Mouse (Mus musculus) mouse embryonic stem cell (cell line): Measurements from ENCODE around the gene C030005K15Rik.

Experiments
- in situ Hi-C, 2 experiments: fragments of 300-500 bp; cut with MboI; formaldehyde crosslinking; loops; 1 replicate in 1 of 2; 3 replicates in 1 of 2; pipeline ENCODE4 v1.14.3; 2019 to 2020; ENCODE audit warnings: low sequenced_read_pairs in 2 of 2, low pct_unique_long_range_greater_than_20kb in 1 of 2, mixed read lengths in 1 of 2; ENCODE audit not compliant: unreplicated experiment in 1 of 2

Gene C030005K15Rik

GRCm38 (mm10) chr10:97726655-97727054, at the start of gene C030005K15Rik:
Gene C030005K15Rik (minus strand): TSS chr10:97726755.
- in situ Hi-C loops = loop anchor here in 1 of 2 experiments (25.0 kb wide), 1 partner anchor 411 kb away; no protein-coding TSS in a partner anchor

- in situ Hi-C loops = no loop called here
These were observed 41.7 kb upstream of the C030005K15Rik start for GRCm38 (mm10) chr10:97768171-97768749.

GRCm38 (mm10) chr10:97753821-97754220, 27.3 kb upstream of the C030005K15Rik start:
- in situ Hi-C loops = no loop called here

GRCm38 (mm10) chr10:97747231-97747630, 20.7 kb upstream of the C030005K15Rik start:
- in situ Hi-C loops = loop anchor here in 1 of 2 experiments (25.0 kb wide), 1 partner anchor 390 kb away; no protein-coding TSS in a partner anchor

- in situ Hi-C loops = loop anchor here in 1 of 2 experiments (25.0 kb wide), 1 partner anchor 411 kb away; no protein-coding TSS in a partner anchor
These were observed 626 bp downstream of the C030005K15Rik start for GRCm38 (mm10) chr10:97725929-97726328.

- in situ Hi-C loops = no loop called here
These were observed 3.8 kb downstream of the C030005K15Rik start for GRCm38 (mm10) chr10:97722709-97723108.

- in situ Hi-C loops = no loop called here
These were observed 5.9 kb downstream of the C030005K15Rik start for GRCm38 (mm10) chr10:97720625-97721024.

- in situ Hi-C loops = no loop called here
These were observed 8.5 kb downstream of the C030005K15Rik start for GRCm38 (mm10) chr10:97718021-97718420.

GRCm38 (mm10) chr10:97717233-97717632, 9.3 kb downstream of the C030005K15Rik start:
- in situ Hi-C loops = no loop called here

GRCm38 (mm10) chr10:97715289-97715906, 11.2 kb downstream of the C030005K15Rik start:
- in situ Hi-C loops = no loop called here

- in situ Hi-C loops = no loop called here
These were observed 12.0 kb downstream of the C030005K15Rik start for GRCm38 (mm10) chr10:97714584-97714983.

GRCm38 (mm10) chr10:97712687-97713086, 13.9 kb downstream of the C030005K15Rik start:
- in situ Hi-C loops = no loop called here

GRCm38 (mm10) chr10:97704562-97704961, 22.0 kb downstream of the C030005K15Rik start:
- in situ Hi-C loops = no loop called here

- in situ Hi-C loops = no loop called here
These were observed 24.2 kb downstream of the C030005K15Rik start for GRCm38 (mm10) chr10:97702321-97702720.

- in situ Hi-C loops = loop anchor here (10.0 to 25.0 kb wide), 2 partner anchors 319 to 331 kb away; no protein-coding TSS in a partner anchor
These were observed 33.0 kb downstream of the C030005K15Rik start for GRCm38 (mm10) chr10:97693398-97694135.

GRCm38 (mm10) chr10:97692913-97693312, 33.6 kb downstream of the C030005K15Rik start, which contains the start of gene Ccer1:
Gene Ccer1 (plus strand): TSS chr10:97693059.
- in situ Hi-C loops = loop anchor here (10.0 to 25.0 kb wide), 2 partner anchors 318 to 331 kb away; no protein-coding TSS in a partner anchor

GRCm38 (mm10) chr10:97689425-97689824, 37.1 kb downstream of the C030005K15Rik start:
- in situ Hi-C loops = loop anchor here in 1 of 2 experiments (25.0 kb wide), 1 partner anchor 327 kb away; no protein-coding TSS in a partner anchor

- in situ Hi-C loops = loop anchor here in 1 of 2 experiments (25.0 kb wide), 1 partner anchor 325 kb away; no protein-coding TSS in a partner anchor
These were observed 39.4 kb downstream of the C030005K15Rik start for GRCm38 (mm10) chr10:97687198-97687597.

- in situ Hi-C loops = loop anchor here in 1 of 2 experiments (25.0 kb wide), 1 partner anchor 321 kb away; no protein-coding TSS in a partner anchor
These were observed 43.6 kb downstream of the C030005K15Rik start for GRCm38 (mm10) chr10:97682981-97683380.
